Mouse (Mus musculus) cerebellum, postnatal 25 days (tissue): ENCODE measurements around the gene Atxn1.

Experiments used
- DNase-seq, 2 experiments: peaks; one replicate each; pipeline ENCODE4 v3.0.0; 2021; ENCODE audit warnings: mixed read lengths in 2 of 2

The Atxn1 gene

DNA sequence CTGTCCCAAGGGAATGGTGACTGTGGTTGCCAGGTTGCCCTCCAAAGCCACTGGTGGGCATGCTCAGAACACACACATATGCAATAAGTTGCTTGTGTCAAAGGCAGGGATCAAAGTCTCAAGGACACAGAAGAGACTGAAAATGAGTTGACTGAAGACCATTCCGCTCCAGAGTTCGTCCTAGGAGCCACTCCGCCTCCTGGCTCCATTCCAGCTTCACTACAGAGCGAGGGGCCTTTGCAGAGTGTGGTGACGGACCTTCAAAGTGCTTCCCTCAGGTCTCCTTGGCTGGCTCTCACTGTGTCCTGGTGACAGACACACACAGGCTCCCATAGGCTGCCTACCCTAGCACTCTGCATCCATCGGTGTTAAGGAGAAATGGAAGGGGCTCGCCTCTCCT, 411.1 kb downstream of the Atxn1 start:
- DNase-seq = no peak

DNA sequence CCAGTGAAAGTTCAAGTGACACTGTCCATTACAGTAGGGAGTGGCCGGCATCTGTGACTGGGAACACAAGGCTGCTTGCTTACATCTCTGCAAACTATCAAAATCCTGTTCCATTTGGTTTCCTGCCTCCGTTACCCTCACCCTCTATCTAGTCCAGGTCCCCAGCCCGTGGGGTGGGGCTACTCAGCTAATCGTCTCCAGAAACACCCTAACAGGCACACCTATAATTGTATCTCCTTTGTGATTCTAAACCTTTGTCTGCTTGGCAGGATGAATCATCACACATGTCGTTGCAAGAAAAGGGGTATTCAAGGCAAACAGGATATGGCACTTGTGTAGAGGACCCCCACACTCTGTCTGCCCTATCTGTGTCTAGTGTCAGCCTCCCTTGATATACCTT, 417.3 kb downstream of the Atxn1 start:
- no peak for DNase-seq

DNA sequence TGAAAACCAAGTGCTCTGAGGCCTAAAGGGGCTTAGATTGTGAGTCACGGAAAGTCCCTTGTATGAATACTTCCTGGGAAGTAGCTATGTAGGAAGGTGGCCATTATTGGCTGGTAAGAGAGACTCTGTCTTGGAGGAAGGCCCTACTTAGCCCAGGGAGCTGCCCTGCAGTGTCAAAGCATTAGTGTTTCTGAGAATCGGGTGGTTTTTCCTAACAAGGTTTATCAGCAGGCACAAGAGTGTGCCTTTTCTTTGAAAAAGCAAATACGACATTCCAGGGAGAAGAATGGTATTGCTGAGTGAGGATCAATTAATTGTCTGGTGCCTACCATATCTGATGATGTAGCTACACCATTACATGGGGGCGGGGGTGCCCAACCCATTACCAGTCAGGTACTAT, 417.9 kb downstream of the Atxn1 start:
- DNase-seq = no peak

DNA sequence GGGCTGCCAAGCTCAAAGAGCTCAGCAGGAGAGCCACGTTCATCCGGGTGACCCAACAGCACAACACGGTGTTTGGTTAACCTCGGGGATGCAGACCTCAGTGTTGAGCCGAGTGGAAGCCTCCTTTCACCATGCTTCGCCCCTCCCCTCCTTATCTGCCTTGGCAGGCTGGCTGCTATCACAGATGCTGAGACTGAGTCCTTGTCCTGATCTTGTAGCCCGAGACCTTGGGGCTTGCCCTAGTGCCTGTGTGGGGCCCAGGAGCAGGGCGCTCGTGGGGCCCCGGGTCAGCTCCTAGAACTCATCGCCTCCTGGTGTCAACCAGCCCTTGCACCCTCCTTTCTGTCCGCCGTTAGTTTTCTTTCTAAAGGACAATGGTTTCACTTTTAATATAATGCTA, 418.8 kb downstream of the Atxn1 start:
- no peak for DNase-seq

DNA sequence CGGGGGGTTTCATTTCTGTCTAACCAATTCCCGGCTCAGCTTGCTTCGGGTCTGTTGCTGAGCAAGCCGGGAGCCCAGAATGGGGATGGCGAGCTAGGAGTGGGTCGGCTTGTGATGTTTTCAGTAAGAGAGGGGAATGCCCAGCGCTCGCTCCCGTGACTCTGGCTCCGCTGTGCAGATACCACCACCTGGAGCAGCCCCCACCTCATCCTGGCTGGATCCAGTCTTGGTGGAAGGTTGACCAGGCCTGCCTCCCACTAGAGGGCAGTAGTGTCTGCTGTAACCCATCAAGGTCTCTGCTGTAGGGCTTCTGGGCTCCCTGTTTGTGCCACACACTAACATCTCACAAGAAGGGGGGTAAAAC, 425.6 kb downstream of the Atxn1 start:
- peak; percentile 88 to 93 for DNase-seq

DNA sequence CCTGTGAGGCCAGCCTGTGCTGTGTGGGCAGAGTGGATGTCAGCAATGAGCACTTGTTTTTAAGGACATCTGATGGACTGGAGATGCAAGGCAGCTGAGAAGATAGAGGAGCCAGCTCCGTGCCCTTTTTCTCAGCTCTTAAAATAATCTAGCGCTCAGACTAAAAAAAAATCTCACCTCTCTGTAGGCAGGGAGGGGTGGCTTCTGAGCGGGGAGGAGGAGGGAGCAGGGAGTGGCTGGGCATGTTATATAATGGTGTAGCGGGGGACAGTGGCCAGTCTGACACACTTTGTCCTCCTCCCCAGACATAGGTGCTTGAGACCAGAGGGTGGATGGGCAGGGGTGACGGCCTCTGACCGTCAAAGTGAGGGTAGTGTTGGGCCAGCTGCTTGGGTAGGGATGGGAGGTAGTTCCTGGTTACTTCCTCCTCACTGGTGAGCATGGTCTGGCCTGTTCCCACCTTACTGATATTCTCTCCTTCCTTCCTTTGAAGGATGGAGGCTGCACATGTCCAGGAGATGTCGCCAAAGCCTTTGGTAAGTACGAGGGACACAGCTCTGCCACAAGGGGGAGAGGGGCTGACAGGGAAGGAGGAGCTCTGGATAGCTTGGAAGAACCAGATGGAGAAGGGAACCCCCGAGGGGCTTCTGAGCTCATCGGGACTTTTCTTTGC, 426.1 kb downstream of the Atxn1 start:
- peak; percentile 86 to 90 for DNase-seq

DNA sequence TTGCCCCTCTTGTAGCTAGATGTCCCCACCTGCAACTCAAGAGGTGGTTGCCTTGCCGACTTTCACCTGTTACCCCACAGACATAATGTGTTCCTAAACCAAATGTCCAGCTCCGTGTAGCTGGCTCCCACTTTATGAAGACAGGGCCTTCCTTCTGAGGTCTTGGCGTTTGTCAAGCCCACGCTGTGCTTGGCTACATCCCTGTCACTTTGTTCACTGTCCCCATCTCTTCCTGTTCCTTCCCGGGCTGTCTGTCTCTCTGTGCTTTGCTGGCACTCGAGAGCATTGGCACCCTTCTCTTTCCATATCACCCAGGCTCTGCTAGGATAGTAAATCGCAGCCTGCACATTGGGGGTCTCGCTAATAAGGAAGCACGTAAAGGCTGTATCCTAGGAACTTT, 426.7 kb downstream of the Atxn1 start:
- DNase-seq = peak in 1 of 2 experiments; percentile 55

DNA sequence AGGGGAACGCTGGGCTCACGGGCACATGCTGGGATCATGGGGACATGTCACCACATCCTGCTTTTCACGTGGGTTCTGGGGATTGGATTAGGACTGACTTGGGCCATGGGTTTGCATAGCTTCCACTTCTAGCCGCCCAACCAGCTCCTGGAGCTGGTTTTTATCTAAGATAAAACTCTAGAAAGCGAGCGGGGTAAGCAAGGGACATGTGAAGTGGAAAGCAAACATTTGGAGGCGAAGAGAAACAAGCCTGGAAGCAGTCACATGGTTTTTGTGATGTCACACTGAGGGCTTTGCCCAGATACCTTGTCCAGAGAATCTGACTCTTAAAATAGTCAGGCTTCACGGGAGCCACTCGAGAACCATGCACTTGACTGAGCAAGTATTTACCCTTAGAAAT, 427.7 kb downstream of the Atxn1 start:
- DNase-seq = no peak

DNA sequence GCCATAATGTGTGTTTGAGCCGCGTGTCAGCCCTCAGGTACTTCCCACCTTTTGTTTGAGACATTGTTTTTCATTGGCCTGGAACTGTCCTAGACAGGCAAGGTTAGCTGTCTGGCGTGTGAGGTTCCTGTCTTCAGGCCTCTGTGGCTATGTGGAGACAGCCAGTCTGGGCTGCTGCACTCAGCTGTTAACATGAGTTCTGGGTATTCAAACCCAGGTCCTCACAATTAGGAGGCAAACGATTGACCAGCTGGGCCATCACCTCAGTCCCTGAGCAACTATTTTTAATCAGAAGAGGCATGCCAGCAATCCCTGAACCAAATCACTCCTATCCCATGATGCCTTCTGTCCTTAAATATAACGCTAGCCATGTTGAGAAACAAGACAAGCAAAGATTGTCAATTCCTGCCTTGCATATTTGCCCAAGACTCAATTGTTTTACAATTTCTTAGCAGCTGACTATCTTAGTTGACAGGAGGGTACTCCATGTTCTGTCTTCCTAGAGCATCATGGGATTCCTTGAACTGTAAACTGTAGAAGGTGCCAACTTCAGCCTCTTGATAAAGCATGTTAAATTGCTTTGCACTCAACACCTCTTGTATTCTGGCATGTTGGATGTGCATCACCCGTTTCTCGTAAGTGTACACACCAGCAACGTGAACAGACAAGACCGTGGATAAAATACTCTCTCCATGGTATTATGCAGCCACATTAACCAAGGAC, 428.9 kb downstream of the Atxn1 start:
- DNase-seq = no peak

GRCm38 (mm10) chr13:45530754-45531153, 434.1 kb downstream of the Atxn1 start:
- DNase-seq = no peak

DNA sequence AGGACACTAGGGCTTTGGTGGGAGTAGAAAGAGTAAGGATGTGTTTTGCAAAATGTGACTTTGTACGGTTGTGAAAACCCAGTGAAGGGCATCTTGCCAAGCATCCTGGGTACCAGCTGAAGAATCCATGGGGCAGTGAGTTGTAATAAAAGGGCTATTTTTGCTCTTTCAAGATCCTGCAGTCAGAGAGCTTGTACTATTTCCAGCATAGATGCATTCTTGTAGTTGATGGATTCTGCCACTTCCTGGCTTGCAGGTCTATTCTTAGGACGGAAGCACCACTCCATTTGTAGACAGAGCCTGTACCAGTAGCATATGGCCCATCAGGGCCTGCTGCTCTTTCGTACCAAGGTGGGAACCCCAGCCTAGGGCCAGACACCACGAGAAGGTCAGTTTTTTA, 436.0 kb downstream of the Atxn1 start:
- peak; percentile 60 to 79 for DNase-seq

GRCm38 (mm10) chr13:45527232-45527964, 437.4 kb downstream of the Atxn1 start:
- no peak for DNase-seq

DNA sequence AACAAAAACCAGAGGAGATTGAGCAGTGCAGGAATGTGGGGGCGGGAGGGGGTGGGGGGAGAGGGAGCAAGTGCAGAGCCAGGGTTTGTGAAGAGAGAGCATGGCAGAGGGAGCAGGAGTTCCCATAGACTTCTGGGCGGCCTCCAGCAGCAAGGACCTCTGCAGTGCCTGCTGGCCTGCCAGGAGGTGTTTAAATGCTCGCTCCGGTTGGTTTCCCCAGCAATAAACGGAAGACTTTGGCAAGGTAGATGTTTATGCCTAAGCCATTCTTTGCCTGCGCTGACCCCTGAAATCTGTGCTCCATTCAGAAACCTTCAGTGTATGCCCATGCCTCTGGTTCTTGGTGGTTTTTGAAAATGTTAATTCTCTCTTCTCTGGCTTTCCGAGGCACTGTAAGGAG, 438.6 kb downstream of the Atxn1 start:
- peak; percentile 62 to 75 for DNase-seq

DNA sequence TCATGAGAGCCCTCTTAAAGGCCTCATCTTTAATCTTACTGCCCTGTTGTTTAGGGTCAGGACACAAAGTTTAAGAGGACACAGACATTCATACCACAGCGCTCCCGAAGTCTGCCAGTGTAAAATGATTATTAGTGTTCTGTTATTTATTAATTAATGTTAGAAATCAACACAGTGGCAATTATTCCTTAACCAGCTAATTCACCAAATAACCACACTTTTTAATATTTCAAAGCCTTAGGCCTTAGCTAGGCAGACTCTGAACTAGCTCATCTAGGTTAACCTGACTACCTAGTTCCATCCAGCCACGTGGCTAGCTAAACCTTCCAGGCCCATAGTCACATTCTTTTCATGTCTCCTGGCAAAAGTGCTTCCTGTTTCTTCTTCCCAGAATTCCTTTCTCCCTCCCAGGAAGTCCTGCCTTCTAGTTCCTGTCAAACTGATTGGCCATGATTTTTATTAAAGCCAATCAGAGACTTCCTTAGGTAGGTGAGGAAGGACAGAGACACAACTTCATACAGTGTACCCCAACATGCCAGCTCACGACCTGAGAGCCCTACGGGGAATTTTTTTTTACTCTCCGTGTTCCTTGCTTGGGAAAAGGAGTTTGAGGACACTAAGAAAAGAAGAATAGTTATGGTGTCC, 439.9 kb downstream of the Atxn1 start:
- no peak for DNase-seq

- DNase-seq = peak; percentile 83
These were observed 440.5 kb downstream of the Atxn1 start for GRCm38 (mm10) chr13:45524305-45524704.

DNA sequence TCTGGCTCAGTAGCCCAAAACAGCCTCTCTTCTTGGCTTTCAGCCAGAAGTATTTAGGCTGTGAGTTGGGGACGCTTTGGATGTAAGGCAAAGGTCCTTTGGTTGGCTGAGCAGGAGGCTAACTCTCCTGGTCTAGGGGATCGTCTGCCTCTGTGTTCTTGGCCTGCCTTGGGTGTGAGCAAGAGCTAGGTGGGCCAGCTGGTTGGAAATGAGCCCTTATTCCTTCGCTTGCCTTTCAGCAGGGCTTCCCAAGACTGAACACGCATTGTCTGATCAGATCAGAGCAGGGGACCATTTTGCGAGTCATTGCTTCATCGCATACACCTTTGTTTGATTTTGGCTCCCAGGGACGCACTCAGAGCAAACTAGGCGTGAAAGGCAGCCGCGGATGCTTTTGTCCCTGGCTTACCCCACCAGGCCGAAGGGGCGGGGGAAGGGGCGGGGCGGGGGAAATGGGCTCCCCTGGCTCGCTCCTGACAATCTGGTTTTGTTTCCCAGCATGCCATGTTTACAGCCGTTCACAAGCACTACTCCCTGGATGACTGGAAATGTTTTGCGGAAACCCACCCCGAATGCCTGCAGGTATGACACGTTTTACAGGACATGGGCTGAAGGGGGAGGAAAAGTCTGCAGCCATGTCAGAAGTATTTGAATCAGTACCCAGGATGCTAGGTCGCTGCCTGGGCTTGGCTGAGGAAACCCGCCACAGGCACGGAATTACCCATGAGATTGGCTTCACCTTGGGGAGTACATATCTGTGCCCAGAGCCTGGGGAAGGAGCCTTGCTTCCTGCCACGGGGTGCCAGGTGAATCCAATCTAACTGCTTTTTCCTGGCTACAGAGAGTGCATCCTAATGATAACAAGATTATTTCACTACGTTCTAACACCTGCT, 448.1 kb downstream of the Atxn1 start:
- DNase-seq = peak; percentile 48 to 64

- DNase-seq = no peak
These were observed 449.9 kb downstream of the Atxn1 start for GRCm38 (mm10) chr13:45514832-45515422.

GRCm38 (mm10) chr13:45514115-45514514, 450.7 kb downstream of the Atxn1 start:
- no peak for DNase-seq

DNA sequence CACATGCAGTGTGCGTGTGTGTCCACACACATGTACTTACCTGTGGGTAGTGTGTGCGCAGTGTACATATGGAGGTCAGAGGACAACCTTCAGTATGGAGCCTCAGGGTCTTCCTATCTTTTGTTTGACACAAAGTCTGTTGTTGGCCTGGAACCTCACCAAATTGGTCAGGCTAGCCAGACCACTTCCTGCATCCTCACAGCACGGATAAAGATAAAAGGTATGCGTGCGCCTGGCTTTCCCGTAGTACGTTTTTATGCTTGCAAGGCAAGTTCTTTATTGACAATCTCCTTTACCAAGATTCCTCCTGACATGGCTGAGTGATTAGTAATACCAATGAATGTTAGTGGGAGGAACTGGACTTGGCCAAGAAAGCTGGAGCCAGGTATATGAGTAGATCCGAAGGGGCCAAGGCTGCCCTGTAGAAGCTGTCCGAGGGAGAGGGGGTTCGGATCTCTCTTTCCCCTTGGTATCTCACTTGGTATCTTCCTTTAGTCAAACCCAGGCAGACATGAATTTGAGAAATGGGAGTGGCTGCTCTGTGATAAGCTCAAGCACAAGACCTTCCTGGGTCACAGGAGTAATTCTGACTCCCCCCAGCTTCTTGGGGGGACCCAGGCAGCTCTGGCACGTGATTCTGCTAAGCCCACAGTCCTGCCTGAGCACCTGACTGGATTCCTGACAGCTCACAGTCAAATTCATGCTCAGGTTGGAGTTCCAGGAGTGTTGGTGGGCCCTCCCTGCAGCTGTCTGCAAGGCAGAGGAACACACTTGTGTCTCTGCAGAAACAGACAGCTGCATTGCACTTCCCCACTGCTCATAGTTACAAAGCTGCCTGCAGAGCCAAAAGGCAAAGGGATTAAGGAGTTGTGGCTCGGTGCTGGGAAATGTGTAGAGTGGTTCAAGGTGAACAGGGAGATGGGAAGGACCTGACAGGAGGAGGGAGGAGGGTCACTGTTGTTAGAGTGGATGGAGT, 451.5 kb downstream of the Atxn1 start:
- DNase-seq = no peak

GRCm38 (mm10) chr13:45512531-45512930, 452.3 kb downstream of the Atxn1 start:
- DNase-seq = peak in 1 of 2 experiments; percentile 11
